Mouse (Mus musculus): ENCODE measurements around the gene Dusp22.

- TF ChIP-seq CTCF (IDR thresholded peaks at IDR 0.05; ENCODE audit: control insufficient read depth, insufficient read depth, low read length) (no peak), POLR2A (IDR thresholded peaks at IDR 0.05; ENCODE audit: borderline replicate concordance, control insufficient read depth, low read depth, low read length) (no peak)
These were observed 21.3 kb upstream of the Dusp22 start for GRCm38 (mm10) chr13:30638378-30639115.

Measured in bone marrow, adult 2 months (tissue).